Mouse (Mus musculus): ENCODE results near the gene Cfap65. TPM values are rescaled to one million over a fixed set of nuclear protein-coding genes. Genes with fewer than 3 reads are reported as not detected.

Gene Cfap65
- total RNA-seq (2017), result not detected in 2 replicates

GRCm38 (mm10) chr1:74935402-74935801, at the start of gene Cfap65:
Gene Cfap65 (minus strand): TSS chr1:74935599.
- ATAC-seq (ENCODE audit: extremely low read depth, insufficient number of reproducible peaks, low FRiP score, poor library complexity, severe bottlenecking), result no peak

GRCm38 (mm10) chr1:74977001-74977400, 41.6 kb upstream of the Cfap65 start:
- no peak for ATAC-seq (ENCODE audit: extremely low read depth, insufficient number of reproducible peaks, low FRiP score, poor library complexity, severe bottlenecking)

- no peak for ATAC-seq (ENCODE audit: extremely low read depth, insufficient number of reproducible peaks, low FRiP score, poor library complexity, severe bottlenecking)
Observed at GRCm38 (mm10) chr1:74975936-74976335, 40.5 kb upstream of the Cfap65 start.

GRCm38 (mm10) chr1:74973590-74973989, 38.2 kb upstream of the Cfap65 start:
- ATAC-seq (ENCODE audit: extremely low read depth, insufficient number of reproducible peaks, low FRiP score, poor library complexity, severe bottlenecking), result no peak

GRCm38 (mm10) chr1:74971353-74972050, 36.1 kb upstream of the Cfap65 start:
- ATAC-seq (ENCODE audit: extremely low read depth, insufficient number of reproducible peaks, low FRiP score, poor library complexity, severe bottlenecking), result no peak

GRCm38 (mm10) chr1:74967962-74968580, 32.7 kb upstream of the Cfap65 start:
- ATAC-seq (ENCODE audit: extremely low read depth, insufficient number of reproducible peaks, low FRiP score, poor library complexity, severe bottlenecking), result no peak

- ATAC-seq (ENCODE audit: extremely low read depth, insufficient number of reproducible peaks, low FRiP score, poor library complexity, severe bottlenecking), result no peak
Observed at GRCm38 (mm10) chr1:74964494-74965215, 29.3 kb upstream of the Cfap65 start.

- no peak for ATAC-seq (ENCODE audit: extremely low read depth, insufficient number of reproducible peaks, low FRiP score, poor library complexity, severe bottlenecking)
Observed at GRCm38 (mm10) chr1:74962853-74963227, 27.4 kb upstream of the Cfap65 start.

- ATAC-seq (ENCODE audit: extremely low read depth, insufficient number of reproducible peaks, low FRiP score, poor library complexity, severe bottlenecking), result no peak
Observed at GRCm38 (mm10) chr1:74962126-74962852, 26.9 kb upstream of the Cfap65 start.

GRCm38 (mm10) chr1:74961722-74962121, 26.3 kb upstream of the Cfap65 start:
- ATAC-seq (ENCODE audit: extremely low read depth, insufficient number of reproducible peaks, low FRiP score, poor library complexity, severe bottlenecking), result no peak

GRCm38 (mm10) chr1:74960059-74960458, 24.7 kb upstream of the Cfap65 start:
- no peak for ATAC-seq (ENCODE audit: extremely low read depth, insufficient number of reproducible peaks, low FRiP score, poor library complexity, severe bottlenecking)

GRCm38 (mm10) chr1:74951556-74952210, 16.3 kb upstream of the Cfap65 start, which contains the start of gene Ihh:
Gene Ihh (minus strand): TSS chr1:74951672.
- ATAC-seq (ENCODE audit: extremely low read depth, insufficient number of reproducible peaks, low FRiP score, poor library complexity, severe bottlenecking), result no peak

GRCm38 (mm10) chr1:74950576-74951490, 15.4 kb upstream of the Cfap65 start:
- no peak for ATAC-seq (ENCODE audit: extremely low read depth, insufficient number of reproducible peaks, low FRiP score, poor library complexity, severe bottlenecking)

- no peak for ATAC-seq (ENCODE audit: extremely low read depth, insufficient number of reproducible peaks, low FRiP score, poor library complexity, severe bottlenecking)
Observed at GRCm38 (mm10) chr1:74950066-74950465, 14.7 kb upstream of the Cfap65 start.

GRCm38 (mm10) chr1:74949666-74950050, 14.3 kb upstream of the Cfap65 start:
- no peak for ATAC-seq (ENCODE audit: extremely low read depth, insufficient number of reproducible peaks, low FRiP score, poor library complexity, severe bottlenecking)

GRCm38 (mm10) chr1:74948784-74949665, 13.6 kb upstream of the Cfap65 start:
- ATAC-seq (ENCODE audit: extremely low read depth, insufficient number of reproducible peaks, low FRiP score, poor library complexity, severe bottlenecking), result no peak
